Mouse (Mus musculus) MEL (cell line): Measurements from ENCODE around the gene Icam1.
"Not testable (repeated sequence)": the region's sequence is repeated elsewhere in the genome, so short reads cannot be mapped to it uniquely, and the experiment has no call there.

Experiments used
- CTCF ChIP-seq, 3 experiments: IDR thresholded peaks in 2 of 3; conservative IDR thresholded peaks in 1 of 3; 2 replicates each; pipeline ENCODE4 v1.5.1; 2011 to 2012; ENCODE audit warnings: low read length in 3 of 3, low read depth in 2 of 3, mild to moderate bottlenecking in 2 of 3, improper control_type of control experiment in 1 of 3, inconsistent platforms in 1 of 3, mixed read lengths in 1 of 3, moderate library complexity in 1 of 3; ENCODE audit not compliant: control insufficient read depth in 1 of 3, insufficient read depth in 1 of 3, poor library complexity in 1 of 3, severe bottlenecking in 1 of 3
- EP300 ChIP-seq, 2 experiments: IDR thresholded peaks; 2 replicates each; pipeline ENCODE4 v1.6.1; 2011; ENCODE audit warnings: improper control_type of control experiment in 2 of 2, low read length in 2 of 2, low read depth in 1 of 2, mild to moderate bottlenecking in 1 of 2
- ETS1 ChIP-seq: IDR thresholded peaks from 2 replicates; pipeline ENCODE4 v1.6.1; 2012; ENCODE audit warnings: low read depth, mild to moderate bottlenecking, inconsistent platforms, low read length, improper control_type of control experiment, moderate library complexity
- ZKSCAN1 ChIP-seq: IDR thresholded peaks from 2 replicates; pipeline ENCODE4 v1.6.1; 2012; ENCODE audit warnings: low read depth, mild to moderate bottlenecking, inconsistent platforms, low read length, improper control_type of control experiment, moderate library complexity

DNA sequence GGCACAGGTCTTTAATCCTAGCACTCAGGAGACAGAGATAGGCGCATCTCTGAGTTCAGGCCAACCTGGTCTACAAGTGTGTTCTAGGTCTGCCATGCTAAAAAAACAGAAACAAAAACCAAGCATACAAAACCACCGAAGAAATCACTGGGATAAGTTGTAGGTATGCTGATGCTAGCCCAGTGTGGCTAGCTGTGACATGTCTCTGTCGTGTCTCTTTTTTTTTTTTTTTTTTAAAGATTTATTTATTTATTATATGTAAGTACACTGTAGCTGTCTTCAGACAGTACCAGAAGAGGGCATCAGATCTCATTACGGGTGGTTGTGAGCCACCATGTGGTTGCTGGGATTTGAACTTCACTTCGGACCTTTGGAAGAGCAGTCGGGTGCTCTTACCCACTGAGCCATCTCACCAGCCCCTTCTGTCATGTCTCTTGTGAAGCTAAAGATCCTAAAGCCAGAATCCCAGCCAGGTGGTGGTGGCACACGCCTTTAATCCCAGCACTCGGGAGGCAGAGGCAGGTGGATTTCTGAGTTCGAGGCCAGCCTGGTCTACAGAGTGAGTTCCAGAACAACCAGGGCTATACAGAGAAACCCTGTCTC, 4.7 kb upstream of the Icam1 start:
- not testable (repeated sequence) for TF ChIP-seq ETS1; ZKSCAN1; EP300 (IDR thresholded peaks at IDR 0.05; ENCODE audit: low read depth in 1 of 2, low read length in 2 of 2); CTCF (IDR thresholded peaks at IDR 0.05 in 2 of 3, conservative IDR thresholded peaks at IDR 0.05 in 1 of 3; ENCODE audit: control insufficient read depth in 1 of 3, insufficient read depth in 1 of 3, low read depth in 2 of 3, low read length in 3 of 3, poor library complexity in 1 of 3, severe bottlenecking in 1 of 3)
